Mouse (Mus musculus) hindbrain, embryonic 14.5 days (tissue): ENCODE measurements around the gene Ndufs4. TPM values are rescaled to one million over a fixed set of nuclear protein-coding genes. Genes with fewer than 3 reads are reported as not detected.

Experiments
- ATAC-seq: fragments of 200-750 bp; cut with Nextera tagmentation; 2 replicates; pipeline ENCODE4 v1.8.0; 2017; ENCODE audit warnings: moderate number of reproducible peaks, mild to moderate bottlenecking, moderate TSS enrichment, moderate library complexity; ENCODE audit not compliant: low FRiP score
- DNase-seq: peaks from one replicate; pipeline ENCODE4 v3.0.0-alpha.2; 2015; ENCODE audit warnings: low spot score
- H3K27ac ChIP-seq: fragments of 300-500 bp; sonication (generic); 2 replicates; pipeline ENCODE4 v1.5.1; 2014; ENCODE audit warnings: mild to moderate bottlenecking, moderate library complexity
- H3K27me3 ChIP-seq: fragments of 300-500 bp; sonication (generic); 2 replicates; pipeline ENCODE4 v1.6.1; 2014; ENCODE audit warnings: mild to moderate bottlenecking, low read length, mixed read lengths; ENCODE audit not compliant: control insufficient read depth, insufficient read depth
- H3K36me3 ChIP-seq: fragments of 300-500 bp; sonication (generic); replicated peaks from 2 replicates; pipeline ENCODE4 v1.6.1; 2014; ENCODE audit not compliant: control insufficient read depth, insufficient read depth
- H3K4me1 ChIP-seq: fragments of 300-500 bp; sonication (generic); replicated peaks from 2 replicates; pipeline ENCODE4 v1.6.1; 2014; ENCODE audit warnings: antibody characterized with exemption, low read length, mixed read lengths; ENCODE audit not compliant: control insufficient read depth, insufficient read depth
- H3K4me2 ChIP-seq: fragments of 300-500 bp; sonication (generic); replicated peaks from 2 replicates; pipeline ENCODE4 v1.6.1; 2014; ENCODE audit warnings: mild to moderate bottlenecking, moderate library complexity
- H3K4me3 ChIP-seq: fragments of 300-500 bp; sonication (generic); replicated peaks from 2 replicates; pipeline ENCODE4 v1.5.1; 2014; ENCODE audit warnings: mild to moderate bottlenecking, low read length
- H3K9ac ChIP-seq: fragments of 300-500 bp; sonication (generic); 2 replicates; pipeline ENCODE4 v1.6.1; 2014
- H3K9me3 ChIP-seq: fragments of 300-500 bp; sonication (generic); 2 replicates; pipeline ENCODE4 v1.6.1; 2016; ENCODE audit warnings: low read length; ENCODE audit not compliant: control insufficient read depth
- WGBS: fragments of 180-500 bp; shearing (Covaris S2); extraction: QIAGEN DNeasy Blood & Tissue Kit; methylation state at CpG from one replicate; pipeline ENCODE4 v1.1.7; 2014; 5-methylcytosine and 5-hydroxymethylcytosine counted together
- polyA plus RNA-seq: library from polyadenylated mRNA; unstranded; fragments of >200 nt; fragmentation: Nextera tagmentation; extraction: Ambion mirVana; gene quantifications from 2 replicates; pipeline ENCODE4 v1.2.1, GENCODE M21; 2014

Ndufs4 gene
- polyA plus RNA-seq, 1 experiment from 2014 or later = 411 TPM

GRCm38 (mm10) chr13:114267741-114268140, 120.3 kb downstream of the Ndufs4 start:
- H3K36me3 ChIP-seq = no peaks in the 10 kb centered on the region
- ATAC-seq = no peak
- no peak overlapping the region for H3K27ac ChIP-seq
- no peaks in the 10 kb centered on the region for H3K4me1 ChIP-seq
- H3K9ac ChIP-seq = no peak overlapping the region
- H3K4me3 ChIP-seq = no peak overlapping the region
- H3K4me2 ChIP-seq = no peak overlapping the region
- DNase-seq = no peak
- peaks cover 4% of the 10 kb centered on the region; the same call in 1 of the 2 replicates for H3K9me3 ChIP-seq
- H3K27me3 ChIP-seq = no peaks in the 10 kb centered on the region
- WGBS = 96% methylated on average over 9 of the region's 9 CpGs

DNA sequence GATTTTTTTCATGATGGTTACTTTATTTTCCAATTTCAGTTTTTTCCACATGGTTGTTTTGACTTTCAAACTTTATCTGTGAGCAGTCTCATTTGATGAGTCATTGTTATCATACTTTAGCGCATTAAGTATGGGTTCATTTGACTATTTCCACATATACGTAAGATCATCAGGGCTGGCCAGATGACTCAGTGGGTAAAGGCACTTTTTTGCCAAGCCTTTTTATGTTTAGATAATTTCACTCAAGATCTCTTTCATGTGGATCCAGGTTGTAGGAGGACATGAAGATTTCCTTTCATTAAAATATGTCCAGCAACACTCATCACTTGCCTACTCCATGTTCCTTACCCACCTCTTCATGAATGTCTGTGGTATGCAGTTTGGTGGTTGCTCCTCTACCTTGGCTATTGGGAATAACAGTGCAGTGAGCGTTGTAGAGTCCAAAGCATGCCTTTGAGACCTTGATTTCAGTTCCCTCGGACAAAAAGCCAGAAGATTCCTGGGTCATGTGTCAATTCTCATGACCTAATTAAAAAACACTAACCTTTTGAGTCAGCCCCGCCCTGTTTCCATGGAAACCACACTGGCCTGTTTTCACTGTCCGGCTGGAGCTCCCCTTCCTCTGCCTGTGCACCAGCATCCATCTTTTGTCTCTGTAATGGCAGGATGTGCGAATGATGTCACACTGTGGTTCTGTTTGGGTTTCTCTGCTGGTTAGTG, 127.4 kb downstream of the Ndufs4 start:
- ATAC-seq (no peak), DNase-seq (no peak)
- Histone ChIP-seq H3K4me1 (no peaks in the 10 kb centered on the region), H3K36me3 (no peaks in the 10 kb centered on the region), H3K27ac (no peak overlapping the region), H3K4me2 (no peak overlapping the region), H3K27me3 (no peaks in the 10 kb centered on the region), H3K9ac (no peak overlapping the region), H3K4me3 (no peak overlapping the region), H3K9me3 (peaks cover 4% of the 10 kb centered on the region; the same call in 1 of the 2 replicates)
- WGBS = 51% methylated on average over 7 of the region's 7 CpGs

GRCm38 (mm10) chr13:114254697-114255096, 133.4 kb downstream of the Ndufs4 start:
- no peak for DNase-seq
- Histone ChIP-seq H3K4me2 (no peak overlapping the region), H3K27ac (no peak overlapping the region), H3K4me1 (no peaks in the 10 kb centered on the region), H3K27me3 (no peaks in the 10 kb centered on the region), H3K4me3 (no peak overlapping the region), H3K36me3 (no peaks in the 10 kb centered on the region), H3K9me3 (no peaks in the 10 kb centered on the region), H3K9ac (no peak overlapping the region)
- 93% methylated on average over 10 of the region's 10 CpGs for WGBS
- ATAC-seq = no peak

Other genes starting within 250 kb of the Ndufs4 start
- gene Fst, start 70.7 kb upstream of the Ndufs4 start, polyA plus RNA-seq = 4.6 and 5.6 TPM in 2 replicates